Mouse (Mus musculus) thymus, adult 2 months (tissue): Measurements from ENCODE around the gene Syt16. TPM values are rescaled to one million over a fixed set of nuclear protein-coding genes. Genes with fewer than 3 reads are reported as not detected.

Experiments
- DNase-seq: peaks from one replicate; pipeline ENCODE4 v3.0.0; 2021
- H3K27ac ChIP-seq: fragments of 200-500 bp; 2 replicates; pipeline ENCODE4 v1.5.1; 2012; ENCODE audit warnings: low read length, control low read depth; ENCODE audit not compliant: control insufficient read depth, insufficient read depth
- H3K27me3 ChIP-seq: fragments of 200-500 bp; 2 replicates; pipeline ENCODE4 v1.6.1; 2012; ENCODE audit warnings: mild to moderate bottlenecking, low read length, moderate library complexity, mixed read lengths; ENCODE audit not compliant: control insufficient read depth, insufficient read depth
- H3K36me3 ChIP-seq: fragments of 200-500 bp; 2 replicates; pipeline ENCODE4 v1.6.1; 2012; ENCODE audit warnings: mild to moderate bottlenecking, low read length, moderate library complexity; ENCODE audit not compliant: control insufficient read depth, insufficient read depth
- H3K4me1 ChIP-seq: fragments of 200-500 bp; replicated peaks from 2 replicates; pipeline ENCODE4 v1.6.1; 2012; ENCODE audit warnings: low read length; ENCODE audit not compliant: control insufficient read depth, insufficient read depth
- H3K4me3 ChIP-seq: fragments of 200-500 bp; 2 replicates; pipeline ENCODE4 v1.5.1; 2012; ENCODE audit warnings: mild to moderate bottlenecking, low read length, control low read depth, moderate library complexity; ENCODE audit not compliant: control insufficient read depth, insufficient read depth
- CTCF ChIP-seq: fragments of 200-500 bp; IDR thresholded peaks from 2 replicates; pipeline ENCODE4 v1.5.1; 2012; ENCODE audit warnings: mild to moderate bottlenecking, control low read depth, low read length, moderate library complexity, borderline replicate concordance; ENCODE audit not compliant: control insufficient read depth, poor library complexity, insufficient read depth; ENCODE audit errors: extremely low read depth
- POLR2A ChIP-seq: fragments of 200-500 bp; IDR thresholded peaks from 2 replicates; pipeline ENCODE4 v1.6.1; 2012; ENCODE audit warnings: mild to moderate bottlenecking, low read length, control low read depth, moderate library complexity; ENCODE audit not compliant: control insufficient read depth, poor library complexity, insufficient read depth; ENCODE audit errors: extremely low read depth
- WGBS: fragments of 180-500 bp; shearing (Covaris S2); methylation state at CpG from one replicate; pipeline ENCODE4 v1.1.7; 2018; 5-methylcytosine and 5-hydroxymethylcytosine counted together
- polyA plus RNA-seq: library from polyadenylated mRNA; depleted of rRNA; stranded (reverse); fragments of >200 nt; gene quantifications from 2 replicates; pipeline ENCODE4 v1.2.3, GENCODE M21; 2012

Syt16 gene
- polyA plus RNA-seq, 1 experiment, result not detected

DNA sequence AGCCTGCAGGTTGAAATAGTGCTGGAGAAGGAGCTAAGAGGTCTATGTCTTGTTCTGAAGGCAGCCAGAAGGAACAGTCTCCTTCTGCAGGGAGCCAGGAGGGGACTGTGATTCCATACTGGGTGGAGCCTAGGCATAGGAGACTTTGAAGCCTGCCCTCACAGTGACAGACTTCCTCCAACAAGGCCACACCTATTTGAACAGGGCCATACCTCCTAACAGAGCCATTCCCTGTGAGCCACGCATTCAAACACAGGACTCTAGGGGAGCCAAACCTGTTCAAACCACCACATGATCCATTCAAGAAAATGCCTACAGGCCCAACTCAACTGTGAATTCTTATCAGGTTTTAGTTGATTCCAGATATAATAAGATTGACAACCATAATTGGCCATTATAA is 130.8 kb downstream of the Syt16 start:
- no peak for DNase-seq

DNA sequence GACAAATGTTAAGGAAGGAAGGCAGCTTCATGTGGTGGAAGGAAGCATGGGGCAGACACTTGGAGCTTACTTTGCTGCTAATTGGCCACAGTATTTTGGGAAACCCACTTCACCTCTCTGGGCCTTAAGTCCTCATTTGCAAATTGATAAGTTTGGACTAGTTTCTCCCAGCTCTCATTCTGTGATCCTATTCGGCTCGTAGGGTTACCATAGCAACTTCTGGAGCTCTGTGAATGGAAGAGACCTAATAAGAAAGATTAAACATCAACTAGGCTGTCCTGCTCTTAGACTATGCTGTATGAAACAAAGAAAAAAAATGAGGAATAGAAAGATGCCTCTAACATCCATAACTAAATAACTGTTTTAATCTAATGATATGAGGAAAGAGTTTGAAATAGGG is 134.3 kb downstream of the Syt16 start:
- 82% methylated on average over 2 of the region's 2 CpGs for WGBS
- Histone ChIP-seq H3K36me3 (no peaks in the 10 kb centered on the region), H3K4me1 (no peaks in the 10 kb centered on the region), H3K27me3 (no peaks in the 10 kb centered on the region), H3K27ac (no peak overlapping the region), H3K4me3 (no peak overlapping the region)
- no peak for DNase-seq
- TF ChIP-seq POLR2A, result no peak
- no peak for TF ChIP-seq CTCF

More for the DNA sequence above, 130.8 kb downstream of the Syt16 start:
- H3K27ac ChIP-seq, result no peak overlapping the region
- TF ChIP-seq CTCF (no peak), POLR2A (no peak)
- H3K4me3 ChIP-seq, result no peak overlapping the region
- H3K36me3 ChIP-seq, result no peaks in the 10 kb centered on the region
- H3K4me1 ChIP-seq, result no peaks in the 10 kb centered on the region
- H3K27me3 ChIP-seq, result no peaks in the 10 kb centered on the region
- WGBS, result 86% methylated on average over 1 of the region's 1 CpGs

DNA sequence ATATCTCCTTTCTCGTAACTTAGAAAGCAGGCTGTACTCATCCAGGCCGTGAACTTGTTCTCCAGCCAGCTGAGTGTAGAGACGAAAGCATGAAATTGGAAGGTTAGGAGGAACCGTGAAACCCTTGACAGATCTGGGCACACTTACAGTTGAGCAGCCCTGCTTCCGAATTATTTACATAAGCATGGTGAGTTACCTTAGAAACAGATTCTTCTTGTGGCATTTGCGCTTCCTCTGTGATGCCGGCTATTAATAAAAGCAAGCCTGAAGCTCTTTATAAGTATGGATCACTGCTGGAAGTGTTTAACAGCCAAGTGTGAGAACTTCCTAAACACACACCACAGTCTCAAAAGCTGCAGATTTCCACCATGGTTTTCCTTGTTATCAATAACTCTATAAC is 144.7 kb downstream of the Syt16 start:
- Histone ChIP-seq H3K36me3 (no peaks in the 10 kb centered on the region), H3K27ac (no peak overlapping the region), H3K4me3 (no peak overlapping the region), H3K4me1 (no peaks in the 10 kb centered on the region), H3K27me3 (no peaks in the 10 kb centered on the region)
- DNase-seq, result no peak
- 84% methylated on average over 7 of the region's 7 CpGs for WGBS
- TF ChIP-seq CTCF, result no peak
- no peak for TF ChIP-seq POLR2A

DNA sequence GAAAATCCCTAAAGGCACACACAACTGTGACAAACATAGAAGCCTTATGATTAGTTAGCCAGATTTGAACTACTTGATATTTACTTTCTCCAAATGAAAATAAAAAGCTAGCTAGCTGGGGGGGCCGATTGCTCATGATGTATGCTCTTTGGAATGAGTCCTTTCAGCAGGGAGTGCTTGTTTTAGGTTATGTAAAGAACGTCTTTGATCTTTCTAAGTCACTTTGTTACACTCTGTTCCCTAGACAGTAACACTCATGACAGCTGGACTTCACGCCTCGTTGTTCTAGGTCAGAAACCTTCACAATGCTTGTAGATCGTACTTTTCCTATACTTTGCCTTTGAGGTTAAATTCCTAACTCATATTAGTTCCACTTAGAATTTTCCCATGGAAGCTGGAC is 146.9 kb downstream of the Syt16 start:
- H3K4me1 ChIP-seq, result no peaks in the 10 kb centered on the region
- H3K27ac ChIP-seq, result no peak overlapping the region
- no peak overlapping the region for H3K4me3 ChIP-seq
- no peaks in the 10 kb centered on the region for H3K36me3 ChIP-seq
- WGBS, result 84% methylated on average over 5 of the region's 5 CpGs
- no peak for TF ChIP-seq POLR2A
- TF ChIP-seq CTCF, result no peak
- no peaks in the 10 kb centered on the region for H3K27me3 ChIP-seq
- DNase-seq, result no peak

DNA sequence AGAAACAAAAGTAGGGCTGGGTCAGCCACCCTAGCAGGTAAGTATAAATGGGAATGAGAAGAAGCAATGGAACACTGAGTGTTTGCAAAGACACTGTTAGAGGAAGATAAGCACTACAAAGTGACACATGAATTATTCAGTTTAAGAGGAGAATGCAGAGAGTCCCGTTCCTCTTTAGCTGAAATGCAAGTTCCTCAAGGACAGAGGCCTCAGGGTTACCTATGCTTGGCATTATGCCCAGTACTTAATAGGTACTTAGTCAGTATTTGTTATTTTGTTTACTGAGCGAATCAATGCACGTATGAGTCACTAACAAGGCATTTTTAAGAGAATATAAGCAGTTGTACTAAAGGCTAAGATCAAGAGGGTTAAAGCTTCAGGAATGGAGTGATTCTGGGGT is 163.3 kb downstream of the Syt16 start:
- Histone ChIP-seq H3K27me3 (no peaks in the 10 kb centered on the region), H3K36me3 (no peaks in the 10 kb centered on the region), H3K4me3 (no peak overlapping the region), H3K27ac (no peak overlapping the region), H3K4me1 (no peaks in the 10 kb centered on the region)
- TF ChIP-seq CTCF, result no peak
- TF ChIP-seq POLR2A, result no peak
- DNase-seq, result no peak
- 83% methylated on average over 3 of the region's 3 CpGs for WGBS

DNA sequence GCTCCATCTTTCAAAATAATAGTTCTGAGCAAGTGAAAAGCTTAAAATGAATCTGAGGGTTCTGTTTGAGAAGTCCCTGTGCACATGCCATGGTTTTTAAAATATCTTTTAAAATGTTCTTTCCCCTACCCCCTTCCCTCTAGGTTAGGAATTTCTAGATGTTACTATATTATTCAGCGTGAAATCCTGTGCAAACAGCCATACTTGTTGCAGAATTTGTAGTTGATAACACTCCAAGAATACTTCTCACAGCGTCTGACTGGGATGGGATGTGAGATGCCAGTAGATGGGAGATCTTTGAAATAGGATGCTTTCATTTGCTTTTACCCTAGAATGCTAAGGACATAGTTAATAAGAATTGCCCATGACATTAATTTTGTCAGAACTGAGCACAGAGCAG is 165.6 kb downstream of the Syt16 start:
- Histone ChIP-seq H3K36me3 (no peaks in the 10 kb centered on the region), H3K27ac (no peak overlapping the region), H3K4me3 (no peak overlapping the region), H3K4me1 (no peaks in the 10 kb centered on the region), H3K27me3 (no peaks in the 10 kb centered on the region)
- TF ChIP-seq POLR2A, result no peak
- TF ChIP-seq CTCF, result no peak
- 89% methylated on average over 2 of the region's 2 CpGs for WGBS
- no peak for DNase-seq

DNA sequence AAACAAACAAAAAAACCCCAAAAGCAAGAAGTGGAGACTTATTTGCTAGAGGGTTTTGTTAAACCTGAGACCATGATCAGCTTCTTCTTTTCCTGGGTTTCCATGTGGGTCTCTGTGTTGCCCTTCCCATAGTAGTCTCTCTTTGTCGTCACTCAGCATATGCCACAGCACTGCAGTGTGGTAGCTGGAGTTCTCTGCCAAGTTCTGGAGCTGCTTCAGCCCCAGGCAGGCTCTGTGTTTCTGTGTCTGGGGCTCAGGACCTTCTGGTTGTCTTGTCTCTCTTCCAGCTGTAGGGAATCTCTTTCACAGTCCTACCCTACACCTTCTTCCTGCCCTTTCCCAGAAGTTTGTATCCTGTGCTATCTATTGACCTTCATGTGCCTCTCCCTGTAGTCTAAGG is 173.8 kb downstream of the Syt16 start:
- WGBS, result 87% methylated on average over 1 of the region's 1 CpGs
- TF ChIP-seq CTCF (no peak), POLR2A (no peak)
- Histone ChIP-seq H3K4me3 (no peak overlapping the region), H3K4me1 (no peaks in the 10 kb centered on the region), H3K27me3 (no peaks in the 10 kb centered on the region), H3K36me3 (no peaks in the 10 kb centered on the region), H3K27ac (no peak overlapping the region)
- DNase-seq, result no peak
